Mouse (Mus musculus) embryonic fibroblast, embryonic 13.5 days (primary cell): ENCODE data around the gene Slc30a2.

ENCODE experiments used
- CTCF ChIP-seq: IDR thresholded peaks from 2 replicates; pipeline ENCODE4 v1.5.1; 2011; ENCODE audit warnings: mild to moderate bottlenecking, control low read depth, low read length, moderate library complexity, borderline replicate concordance; ENCODE audit not compliant: insufficient read depth
- POLR2A ChIP-seq: IDR thresholded peaks from 2 replicates; pipeline ENCODE4 v1.6.1; 2011; ENCODE audit warnings: low read depth, mild to moderate bottlenecking, control low read depth, low read length, moderate library complexity

DNA sequence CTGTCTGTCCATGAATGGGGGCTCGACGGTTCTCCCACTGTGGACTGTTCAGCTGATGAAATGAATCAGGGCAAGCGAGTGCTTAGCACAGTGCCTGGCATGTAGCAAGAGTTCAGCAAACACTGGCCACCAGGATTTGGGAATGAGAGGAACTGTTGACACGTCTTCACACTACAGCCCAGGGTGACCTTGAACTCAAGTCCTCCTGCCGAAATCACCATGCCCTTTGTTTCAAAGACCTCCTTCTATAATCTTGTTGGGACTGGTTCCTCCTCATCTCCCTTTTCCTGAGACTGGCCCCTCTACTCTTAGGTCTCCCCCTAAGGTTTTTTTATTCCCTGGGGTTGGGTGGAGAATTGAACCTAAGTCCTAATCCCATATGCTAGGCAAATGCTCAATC lies 30.6 kb upstream of the Slc30a2 start:
- TF ChIP-seq CTCF, result no peak
- no peak for TF ChIP-seq POLR2A
